Mouse (Mus musculus) CD4-positive naive resting alpha-beta T cell, adult 76 days (primary cell): Measurements from ENCODE around the gene Rsph6a. TPM values are rescaled to one million over a fixed set of nuclear protein-coding genes. Genes with fewer than 3 reads are reported as not detected.

ENCODE experiments used
- total RNA-seq: library from RNA; stranded (reverse); gene quantifications from one replicate; pipeline ENCODE4 v1.2.4, GENCODE M21; 2023

Rsph6a gene
- not detected for total RNA-seq

DNA sequence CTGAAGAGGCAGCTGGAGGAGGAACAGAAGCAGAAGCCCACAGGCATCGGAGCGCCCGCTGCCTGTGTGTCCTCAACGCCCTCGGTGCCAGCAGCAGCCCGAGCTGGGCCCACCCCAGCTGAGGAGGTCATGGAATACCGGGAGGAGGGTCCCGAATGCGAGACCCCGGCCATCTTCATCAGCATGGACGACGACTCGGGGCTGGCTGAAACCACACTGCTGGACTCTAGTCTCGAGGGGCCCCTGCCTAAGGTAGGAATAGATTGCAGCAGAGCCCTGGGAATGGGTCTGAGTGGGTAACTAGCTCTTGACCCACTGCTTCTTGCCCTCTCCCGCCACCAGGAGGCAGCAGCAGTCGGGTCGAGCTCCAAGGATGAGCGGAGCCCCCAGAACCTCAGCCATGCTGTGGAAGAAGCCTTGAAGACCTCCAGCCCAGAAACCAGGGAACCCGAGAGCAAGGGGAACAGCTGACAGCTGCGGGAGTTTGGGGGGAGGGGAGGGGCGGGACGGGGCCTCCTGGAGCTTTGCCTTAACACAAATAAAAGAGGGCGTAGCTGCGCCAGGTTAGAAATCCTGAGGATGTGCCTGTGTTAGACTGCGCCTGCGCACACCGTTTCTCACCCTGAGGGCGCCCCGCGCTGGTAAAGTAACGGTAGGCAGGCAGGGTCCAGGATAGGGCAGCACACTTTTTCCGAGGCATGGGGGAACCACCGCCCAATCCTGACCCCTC lies at the start of gene Rsph6a:
Gene Rsph6a (plus strand): TSS at position 644 of the 730 bp plus-strand sequence.

DNA sequence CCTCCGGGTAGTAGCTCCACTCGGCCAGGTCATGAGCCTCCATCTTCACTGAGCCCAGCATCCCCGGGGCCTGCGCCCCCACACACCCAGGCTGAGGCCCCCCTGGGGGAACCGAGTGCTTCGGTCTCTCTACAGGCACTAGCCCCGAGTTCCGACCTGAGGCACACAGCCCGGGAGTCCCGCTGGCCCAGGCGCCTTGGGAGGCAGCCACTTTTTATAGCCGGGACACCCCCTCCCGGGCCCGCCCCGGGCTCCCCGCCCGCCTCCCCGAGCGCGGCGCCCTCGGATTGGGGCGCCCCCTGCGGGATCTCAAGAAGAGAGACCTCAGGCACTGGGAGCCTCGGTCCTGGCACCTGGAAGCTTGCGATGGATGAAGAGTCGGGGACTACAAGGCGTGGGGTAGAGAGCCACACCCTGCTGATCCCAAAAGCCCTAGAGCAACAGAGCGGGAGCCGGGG lies 31.1 kb upstream of the Rsph6a start, which contains the start of gene Foxa3:
Gene Foxa3 (minus strand): TSS at position 182 of the 458 bp plus-strand sequence.

DNA sequence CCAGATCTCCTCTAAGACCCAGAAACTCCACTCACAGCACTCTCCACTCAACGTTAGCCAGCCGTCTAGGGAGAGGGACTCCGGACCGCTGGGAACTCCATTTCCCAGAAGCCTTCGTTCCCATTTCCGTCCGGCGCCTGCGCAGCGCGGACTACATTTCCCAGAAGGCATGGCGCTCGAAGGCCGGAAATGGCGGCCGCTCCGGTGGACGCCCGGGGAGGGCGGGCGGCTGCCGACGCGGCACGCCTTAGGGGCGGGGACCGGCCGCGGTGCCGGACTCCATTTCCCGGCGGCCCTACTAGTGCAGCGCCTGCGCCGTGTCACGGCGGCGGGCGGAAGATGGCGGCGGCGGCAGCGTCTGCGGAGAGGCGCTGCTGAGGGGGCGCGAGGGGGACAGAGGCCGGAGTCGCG lies 30.4 kb upstream of the Rsph6a start, which contains the start of gene Sympk:
Gene Sympk (plus strand): TSS at position 282 of the 411 bp plus-strand sequence.

DNA sequence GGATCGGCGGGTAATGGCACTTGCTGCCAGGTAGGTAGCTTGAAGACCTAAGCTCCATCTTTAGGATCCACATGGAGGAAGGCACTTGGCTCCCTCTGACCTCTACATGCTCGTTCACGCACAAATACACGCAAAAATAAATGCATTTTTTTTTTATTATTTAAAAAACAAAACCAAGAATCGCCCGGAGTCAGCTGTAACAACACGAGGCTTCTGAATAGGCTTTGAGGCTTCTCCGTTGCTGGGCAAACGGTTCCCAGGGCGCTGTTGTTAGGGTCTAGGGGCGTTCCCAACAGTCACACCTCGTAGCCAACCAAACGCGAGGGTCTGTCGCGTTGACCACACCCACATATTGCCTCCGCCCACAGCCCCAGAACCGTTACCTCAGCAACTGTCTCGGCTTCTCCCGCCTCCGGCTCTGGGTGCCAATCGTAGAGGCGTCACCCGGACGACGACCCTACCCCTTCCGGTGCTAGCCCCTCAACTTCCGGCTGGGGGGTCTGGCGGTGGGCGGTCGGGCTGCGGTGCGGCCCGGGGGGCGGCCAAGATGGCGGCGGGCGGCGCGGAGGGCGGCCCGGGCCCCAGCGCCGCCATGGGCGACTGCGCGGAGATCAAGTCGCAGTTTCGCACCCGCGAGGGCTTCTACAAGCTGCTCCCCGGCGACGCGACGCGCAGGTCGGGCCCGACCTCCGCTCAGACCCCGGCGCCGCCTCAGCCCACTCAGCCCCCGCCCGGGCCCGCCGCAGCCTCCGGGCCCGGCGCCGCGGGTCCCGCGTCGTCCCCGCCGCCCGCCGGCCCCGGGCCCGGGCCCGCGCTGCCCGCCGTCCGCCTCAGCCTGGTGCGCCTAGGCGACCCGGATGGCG lies 21.5 kb downstream of the Rsph6a start, which contains the start of gene Dmwd:
Gene Dmwd (plus strand): TSS at position 505 of the 863 bp plus-strand sequence.

DNA sequence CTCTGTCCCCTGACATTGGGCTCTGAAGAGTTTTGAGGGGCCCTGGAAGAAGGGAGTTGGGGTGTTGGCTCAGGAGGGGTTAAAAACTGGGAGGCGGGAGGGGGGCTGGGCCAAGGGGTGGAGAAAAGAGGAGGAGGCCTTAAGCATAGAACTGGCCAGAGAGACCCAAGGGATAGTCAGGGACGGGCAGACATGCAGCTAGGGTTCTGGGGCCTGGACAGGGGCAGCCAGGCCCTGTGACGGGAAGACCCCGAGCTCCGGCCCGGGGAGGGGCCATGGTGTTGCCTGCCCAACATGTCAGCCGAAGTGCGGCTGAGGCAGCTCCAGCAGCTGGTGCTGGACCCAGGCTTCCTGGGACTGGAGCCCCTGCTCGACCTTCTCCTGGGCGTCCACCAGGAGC lies 29.2 kb downstream of the Rsph6a start, which contains the start of gene Dmpk:
Gene Dmpk (plus strand): TSS at position 149 of the 400 bp plus-strand sequence.

DNA sequence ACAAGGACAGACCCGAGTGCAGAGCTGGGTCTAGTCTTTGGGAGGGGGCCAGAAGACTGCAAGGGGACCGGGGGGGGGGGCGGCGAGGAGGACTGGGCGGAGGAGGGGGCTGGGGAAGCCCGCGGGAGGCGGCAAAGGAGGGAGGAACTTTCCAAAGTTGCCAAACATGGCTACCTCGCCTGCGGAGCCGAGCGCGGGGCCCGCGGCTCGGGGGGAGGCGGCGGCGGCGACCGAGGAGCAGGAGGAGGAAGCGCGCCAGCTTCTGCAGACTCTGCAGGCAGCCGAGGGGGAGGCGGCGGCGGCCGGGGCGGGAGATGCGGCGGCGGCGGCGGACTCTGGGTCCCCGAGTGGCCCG lies 40.0 kb downstream of the Rsph6a start, which contains the start of gene Six5:
Gene Six5 (plus strand): TSS at position 124 of the 355 bp plus-strand sequence.

DNA sequence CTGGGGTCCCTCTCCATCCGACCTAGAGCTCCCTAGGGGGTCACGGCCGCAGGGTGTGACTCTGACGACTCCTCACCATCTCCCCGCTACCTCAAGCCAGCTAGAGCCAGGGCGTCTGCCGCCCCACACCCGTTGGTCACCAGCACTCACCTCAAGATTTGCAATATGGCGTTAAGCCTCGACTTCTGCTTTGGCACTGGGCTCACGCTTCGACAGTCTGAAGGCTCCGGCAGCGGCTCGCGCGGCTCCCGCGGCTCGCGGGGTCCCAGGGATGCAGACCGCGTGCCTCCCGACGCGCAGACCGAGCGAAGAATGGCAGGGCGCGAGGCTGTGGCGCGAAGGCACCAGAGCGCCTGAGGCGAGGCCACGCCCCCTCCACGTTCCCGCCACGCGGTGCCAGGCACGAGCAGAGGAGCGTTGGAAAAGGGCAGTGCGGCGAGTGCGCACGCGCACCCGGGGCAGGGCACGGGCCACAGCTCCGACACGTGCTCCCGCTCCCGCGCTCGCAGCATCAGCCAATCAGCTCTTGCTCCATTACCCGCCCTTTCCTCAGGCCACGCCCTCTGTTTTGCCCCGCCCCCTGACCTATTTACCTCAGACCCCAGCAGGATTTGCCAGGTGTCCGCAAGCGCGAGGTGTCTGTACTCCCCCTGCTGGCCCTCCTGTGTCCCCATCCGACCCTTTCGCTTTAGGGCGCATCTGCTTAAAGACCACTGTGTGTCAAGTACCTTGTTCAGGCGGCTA lies 63.7 kb downstream of the Rsph6a start, which contains the start of gene Gm4969:
Gene Gm4969 (minus strand): TSS at position 341 of the 744 bp plus-strand sequence.

DNA sequence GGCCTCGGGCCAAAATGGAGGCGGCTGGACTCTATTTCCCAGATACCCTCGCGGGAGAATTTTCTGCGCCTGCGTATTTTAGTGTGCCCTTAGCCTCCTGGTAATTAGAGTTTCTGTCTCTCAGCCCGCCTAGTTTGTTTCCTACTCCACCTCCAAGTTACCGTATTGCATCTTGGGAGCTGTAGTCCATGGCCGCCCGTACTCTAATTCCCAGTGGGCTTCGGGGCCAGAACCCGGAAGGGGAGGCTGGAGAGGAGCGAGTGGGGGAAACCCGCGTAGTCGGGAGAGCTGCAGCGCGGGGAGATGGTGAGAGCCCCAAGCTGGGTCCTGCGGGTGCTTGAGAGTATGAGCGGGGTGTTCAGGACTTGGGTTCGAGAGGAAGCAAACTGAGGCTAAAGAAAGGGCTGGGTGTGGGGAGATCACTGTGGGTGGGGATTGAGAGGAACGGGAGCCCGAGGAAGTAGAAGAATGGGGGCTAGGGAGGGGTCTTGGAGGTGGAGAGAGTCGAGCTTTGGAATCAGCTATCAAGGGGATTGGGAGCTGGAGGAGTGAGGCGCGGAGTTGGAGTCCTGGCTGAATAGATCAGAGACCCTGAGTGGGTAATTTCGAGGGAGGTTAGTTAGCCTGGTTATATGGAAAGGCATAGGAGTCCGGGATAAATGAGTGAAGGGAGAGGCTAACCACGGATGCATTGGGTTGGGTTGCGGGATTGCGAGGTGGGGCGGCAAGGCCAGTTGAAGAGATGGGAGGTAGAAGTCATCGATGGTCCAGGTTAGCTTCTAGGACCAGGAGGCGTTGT lies 65.3 kb downstream of the Rsph6a start, which contains the start of gene Fbxo46:
Gene Fbxo46 (plus strand): TSS at position 229 of the 799 bp plus-strand sequence.

Other genes starting within 250 kb of the Rsph6a start
- gene Psg17, start 233.1 kb upstream of the Rsph6a start, total RNA-seq, result not detected
- not detected for gene Mill2, start 214.7 kb upstream of the Rsph6a start, total RNA-seq
- gene Pglyrp1, start 183.4 kb upstream of the Rsph6a start, total RNA-seq, result 9.5 TPM
- gene Ccdc61, start 144.3 kb upstream of the Rsph6a start, total RNA-seq, result 17.1 TPM
- not detected for gene Nova2, start 128.8 kb upstream of the Rsph6a start, total RNA-seq
- not detected for gene Nanos2, start 67.3 kb upstream of the Rsph6a start, total RNA-seq
- gene Mypop, start 63.4 kb upstream of the Rsph6a start, total RNA-seq, result 0.67 TPM
- 25.1 TPM for gene Irf2bp1, start 50.6 kb upstream of the Rsph6a start, total RNA-seq
- not detected for gene Foxa3, start 31.2 kb upstream of the Rsph6a start, total RNA-seq
- gene Sympk, start 30.3 kb upstream of the Rsph6a start, total RNA-seq, result 90.4 TPM
- 1.1 TPM for gene Dmwd, start 21.5 kb downstream of the Rsph6a start, total RNA-seq
- gene Dmpk, start 29.2 kb downstream of the Rsph6a start, total RNA-seq, result 3.8 TPM
- not detected for gene Six5, start 39.9 kb downstream of the Rsph6a start, total RNA-seq
- not detected for gene Gm4969, start 63.7 kb downstream of the Rsph6a start, total RNA-seq
- gene Fbxo46, start 65.2 kb downstream of the Rsph6a start, total RNA-seq, result 15.4 TPM
- 12.2 TPM for gene Qpctl, start 94.6 kb downstream of the Rsph6a start, total RNA-seq
- 62.7 TPM for gene Snrpd2, start 95.0 kb downstream of the Rsph6a start, total RNA-seq
- gene Gipr, start 111.4 kb downstream of the Rsph6a start, total RNA-seq, result not detected
- 16.0 TPM for gene Eml2, start 121.7 kb downstream of the Rsph6a start, total RNA-seq
- not detected for gene Gpr4, start 157.8 kb downstream of the Rsph6a start, total RNA-seq
- 42.1 TPM for gene Opa3, start 173.6 kb downstream of the Rsph6a start, total RNA-seq
- 262 TPM for gene Vasp, start 217.1 kb downstream of the Rsph6a start, total RNA-seq
- gene Ppm1n, start 225.4 kb downstream of the Rsph6a start, total RNA-seq, result 0.76 TPM
- gene Rtn2, start 227.9 kb downstream of the Rsph6a start, total RNA-seq, result not detected